Mouse (Mus musculus) liver, embryonic 16.5 days (tissue): ENCODE data around the gene Lipc. TPM values are rescaled to one million over a fixed set of nuclear protein-coding genes. Genes with fewer than 3 reads are reported as not detected.
A peak's percentile ranks its signal among the peaks of the same experiment; 100 is the strongest.

ENCODE experiments used
- ATAC-seq: fragments of 200-750 bp; cut with Nextera tagmentation; 2 replicates; pipeline ENCODE4 v1.8.0; 2017; ENCODE audit warnings: low read depth, mild to moderate bottlenecking, moderate number of reproducible peaks, moderate library complexity
- H3K27ac ChIP-seq: fragments of 300-500 bp; sonication (generic); 2 replicates; pipeline ENCODE4 v1.5.1; 2014; ENCODE audit warnings: mild to moderate bottlenecking, low read length
- H3K27me3 ChIP-seq: fragments of 300-500 bp; sonication (generic); 2 replicates; pipeline ENCODE4 v1.6.1; 2014; ENCODE audit warnings: low read depth, low read length, mixed read lengths; ENCODE audit not compliant: control insufficient read depth, insufficient read depth
- H3K36me3 ChIP-seq: fragments of 300-500 bp; sonication (generic); 2 replicates; pipeline ENCODE4 v1.6.1; 2014; ENCODE audit warnings: mild to moderate bottlenecking; ENCODE audit not compliant: control insufficient read depth, insufficient read depth
- H3K4me1 ChIP-seq: fragments of 300-500 bp; sonication (generic); 2 replicates; pipeline ENCODE4 v1.6.1; 2014; ENCODE audit warnings: low read depth, low read length, mixed read lengths; ENCODE audit not compliant: control insufficient read depth
- H3K4me2 ChIP-seq: fragments of 300-500 bp; sonication (generic); 2 replicates; pipeline ENCODE4 v1.6.1; 2014; ENCODE audit warnings: low read depth, low read length, mixed read lengths
- H3K4me3 ChIP-seq: fragments of 300-500 bp; sonication (generic); 2 replicates; pipeline ENCODE4 v1.5.1; 2014; ENCODE audit warnings: low read depth, mild to moderate bottlenecking, low read length
- H3K9ac ChIP-seq: fragments of 300-500 bp; sonication (generic); 2 replicates; pipeline ENCODE4 v1.6.1; 2014; ENCODE audit warnings: low read depth, low read length
- H3K9me3 ChIP-seq: fragments of 300-500 bp; sonication (generic); replicated peaks from 2 replicates; pipeline ENCODE4 v1.6.1; 2016; ENCODE audit warnings: low read length; ENCODE audit not compliant: control insufficient read depth
- WGBS: fragments of 180-500 bp; shearing (Covaris S2); extraction: QIAGEN DNeasy Blood & Tissue Kit; methylation state at CpG from one replicate; pipeline ENCODE4 v1.1.7; 2014; ENCODE audit not compliant: insufficient replicate concordance; 5-methylcytosine and 5-hydroxymethylcytosine counted together
- polyA plus RNA-seq: library from polyadenylated mRNA; unstranded; fragments of >200 nt; fragmentation: Nextera tagmentation; extraction: Ambion mirVana; gene quantifications from 2 replicates; pipeline ENCODE4 v1.2.1, GENCODE M21; 2015

Gene Lipc
- polyA plus RNA-seq, 1 experiment from 2014 or later = 45.9 TPM

DNA sequence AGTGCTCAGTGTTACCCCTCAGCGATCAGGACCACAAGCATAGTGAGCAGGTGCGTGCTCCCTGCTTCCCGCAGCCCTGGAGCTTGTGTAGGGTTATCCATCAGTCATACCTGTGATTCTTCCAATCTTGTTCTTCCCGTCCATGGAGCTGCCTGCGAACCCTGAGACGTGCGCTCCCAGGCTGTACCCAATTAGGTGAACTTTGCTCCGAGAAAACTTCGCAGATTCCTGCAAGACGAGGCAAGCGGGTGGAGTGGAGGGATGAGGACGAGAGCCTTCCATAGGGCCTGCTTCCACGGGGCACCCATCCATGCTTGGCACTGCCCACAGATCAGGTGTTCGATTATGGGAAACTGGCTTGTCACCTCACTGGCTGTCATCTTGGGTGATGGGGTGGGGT, 133.3 kb downstream of the Lipc start:
- no peak for ATAC-seq
- no peak overlapping the region for H3K9ac ChIP-seq
- H3K27ac ChIP-seq = no peak overlapping the region
- H3K27me3 ChIP-seq = no peaks in the 10 kb centered on the region
- no peak overlapping the region for H3K4me2 ChIP-seq
- H3K4me1 ChIP-seq = peaks cover 2% of the 10 kb centered on the region
- no peak overlapping the region for H3K4me3 ChIP-seq
- H3K9me3 ChIP-seq = no peaks in the 10 kb centered on the region
- H3K36me3 ChIP-seq = no peaks in the 10 kb centered on the region; the same call in 1 of the 2 replicates
- WGBS = 83% methylated on average over 14 of the region's 14 CpGs

DNA sequence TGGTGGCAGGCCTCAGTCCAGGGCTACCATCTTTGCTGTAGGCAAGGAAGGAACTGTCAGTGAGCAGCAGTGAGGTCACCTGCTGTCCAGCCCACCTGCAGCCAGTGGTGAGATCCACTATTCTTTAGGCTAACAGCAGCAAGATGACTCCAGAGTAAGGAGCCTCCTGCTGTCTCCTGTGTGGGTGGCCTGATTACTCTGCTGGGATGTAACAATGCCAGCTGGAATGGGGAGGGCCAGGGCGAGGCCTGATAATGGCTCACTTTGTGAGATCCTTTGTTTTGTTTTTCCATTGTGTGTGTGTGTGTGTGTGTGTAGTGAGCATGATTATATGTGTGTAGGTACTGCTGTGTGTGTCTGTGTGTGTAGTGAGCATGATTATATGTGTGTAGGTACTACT, 134.6 kb downstream of the Lipc start:
- H3K27me3 ChIP-seq = no peaks in the 10 kb centered on the region
- no peaks in the 10 kb centered on the region; the same call in 1 of the 2 replicates for H3K36me3 ChIP-seq
- ATAC-seq = no peak
- no peak overlapping the region for H3K4me3 ChIP-seq
- WGBS = 40% methylated on average over 1 of the region's 1 CpGs
- no peaks in the 10 kb centered on the region for H3K9me3 ChIP-seq
- H3K4me1 ChIP-seq = no peaks in the 10 kb centered on the region; the same call in 1 of the 2 replicates
- no peak overlapping the region for H3K27ac ChIP-seq
- H3K4me2 ChIP-seq = no peak overlapping the region
- no peak overlapping the region for H3K9ac ChIP-seq

DNA sequence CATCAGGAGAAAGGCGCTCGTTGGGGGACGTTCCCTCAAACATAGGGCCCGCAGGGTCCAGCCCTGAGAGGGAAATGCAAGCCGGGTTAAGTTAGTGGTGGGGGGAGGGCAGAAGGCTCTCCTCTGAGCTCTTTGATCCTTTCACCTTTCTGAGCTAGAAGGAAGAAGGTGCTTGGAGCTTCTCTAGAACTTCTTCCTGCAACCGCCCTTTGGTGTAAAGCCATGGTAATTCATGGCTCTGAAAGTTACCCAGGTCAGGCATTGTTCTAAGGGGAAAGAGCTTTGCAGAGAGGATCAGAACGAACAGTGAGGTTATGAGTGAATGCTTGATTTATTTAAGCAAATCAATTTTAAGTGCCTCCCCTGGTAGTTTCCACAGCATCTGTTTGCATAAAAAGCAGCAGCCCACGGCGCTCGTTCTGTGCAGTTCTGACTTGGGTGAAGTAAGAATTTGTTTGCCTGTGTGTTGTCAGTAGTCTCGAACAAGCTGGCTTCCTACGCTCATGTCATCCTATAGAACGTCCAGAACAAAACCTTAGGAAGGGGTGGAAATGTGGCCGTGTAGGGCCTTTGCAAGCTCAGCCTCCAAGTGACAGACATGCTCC, 135.2 kb downstream of the Lipc start:
- Histone ChIP-seq H3K4me2 (no peak overlapping the region), H3K9ac (no peak overlapping the region), H3K27ac (no peak overlapping the region), H3K9me3 (no peaks in the 10 kb centered on the region), H3K4me3 (no peak overlapping the region), H3K27me3 (no peaks in the 10 kb centered on the region), H3K36me3 (no peaks in the 10 kb centered on the region; the same call in 1 of the 2 replicates), H3K4me1 (no peaks in the 10 kb centered on the region; the same call in 1 of the 2 replicates)
- WGBS = 74% methylated on average over 14 of the region's 14 CpGs
- ATAC-seq = no peak

DNA sequence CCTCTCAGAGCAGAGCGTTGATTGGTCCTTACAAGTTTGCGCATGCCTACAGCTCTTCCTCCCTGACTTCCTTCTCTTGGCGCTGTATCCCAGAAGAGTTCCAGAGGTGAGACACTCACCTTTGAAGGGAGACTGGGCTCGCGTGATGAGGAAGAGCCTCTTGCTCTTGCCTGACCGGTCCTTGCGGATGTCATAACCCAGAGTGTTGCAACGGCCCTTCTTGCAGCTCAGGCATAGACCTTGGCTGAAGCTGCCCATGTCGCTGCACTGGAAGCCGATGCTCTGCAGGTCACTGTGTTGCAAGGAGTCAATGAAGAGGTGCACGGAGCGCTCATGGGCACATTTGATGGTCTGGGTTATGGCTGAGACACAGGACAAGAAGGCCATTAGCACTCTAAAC, 139.5 kb downstream of the Lipc start:
- peak; percentile 24; the same call in 1 of the 2 replicates for ATAC-seq
- WGBS = 83% methylated on average over 12 of the region's 12 CpGs

DNA sequence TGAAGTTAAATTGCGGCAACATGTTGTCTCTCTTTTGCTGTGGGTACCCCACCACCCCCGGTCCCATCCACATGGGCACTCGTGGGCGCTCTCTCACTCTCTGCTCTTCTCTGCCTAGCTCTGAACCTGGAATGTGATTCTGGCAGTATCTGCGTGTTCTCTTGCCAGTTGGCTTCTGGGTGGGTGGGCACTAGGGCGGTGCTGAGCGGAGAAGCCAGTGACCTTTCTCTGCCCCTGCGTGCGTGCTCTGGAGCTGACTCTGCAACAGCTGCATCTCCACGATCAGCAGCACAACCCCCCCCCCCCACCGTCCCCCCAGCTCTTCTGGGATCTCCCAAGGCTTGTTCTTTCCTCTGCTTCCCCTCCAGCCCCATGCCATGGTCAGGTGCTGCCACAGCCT, 144.3 kb downstream of the Lipc start:
- 69% methylated on average over 11 of the region's 11 CpGs for WGBS
- no peak overlapping the region for H3K4me2 ChIP-seq
- ATAC-seq = no peak
- H3K4me3 ChIP-seq = no peak overlapping the region
- no peaks in the 10 kb centered on the region for H3K27me3 ChIP-seq
- H3K4me1 ChIP-seq = no peaks in the 10 kb centered on the region
- H3K36me3 ChIP-seq = no peaks in the 10 kb centered on the region
- no peaks in the 10 kb centered on the region for H3K9me3 ChIP-seq
- no peak overlapping the region for H3K27ac ChIP-seq
- no peak overlapping the region for H3K9ac ChIP-seq

More for the DNA sequence above, 139.5 kb downstream of the Lipc start:
- Histone ChIP-seq H3K4me2 (no peak overlapping the region), H3K4me3 (no peak overlapping the region), H3K9ac (no peak overlapping the region), H3K27ac (no peak overlapping the region), H3K27me3 (no peaks in the 10 kb centered on the region), H3K36me3 (no peaks in the 10 kb centered on the region; the same call in 1 of the 2 replicates), H3K9me3 (no peaks in the 10 kb centered on the region), H3K4me1 (no peaks in the 10 kb centered on the region)

- Histone ChIP-seq H3K9ac (no peak overlapping the region), H3K27ac (no peak overlapping the region), H3K4me1 (no peaks in the 10 kb centered on the region), H3K9me3 (no peaks in the 10 kb centered on the region), H3K27me3 (no peaks in the 10 kb centered on the region), H3K4me3 (no peak overlapping the region), H3K36me3 (no peaks in the 10 kb centered on the region), H3K4me2 (no peak overlapping the region)
- WGBS = 27% methylated on average over 1 of the region's 1 CpGs
- ATAC-seq = no peak
These were observed 146.0 kb downstream of the Lipc start for GRCm38 (mm10) chr9:70806069-70806468.

GRCm38 (mm10) chr9:70802816-70803215, 149.2 kb downstream of the Lipc start:
- H3K27ac ChIP-seq = no peak overlapping the region
- H3K36me3 ChIP-seq = no peaks in the 10 kb centered on the region
- H3K9me3 ChIP-seq = no peaks in the 10 kb centered on the region
- 57% methylated on average over 3 of the region's 3 CpGs for WGBS
- no peak overlapping the region for H3K4me2 ChIP-seq
- no peak for ATAC-seq
- no peak overlapping the region for H3K9ac ChIP-seq
- H3K4me3 ChIP-seq = no peak overlapping the region
- no peaks in the 10 kb centered on the region for H3K27me3 ChIP-seq
- H3K4me1 ChIP-seq = no peaks in the 10 kb centered on the region

DNA sequence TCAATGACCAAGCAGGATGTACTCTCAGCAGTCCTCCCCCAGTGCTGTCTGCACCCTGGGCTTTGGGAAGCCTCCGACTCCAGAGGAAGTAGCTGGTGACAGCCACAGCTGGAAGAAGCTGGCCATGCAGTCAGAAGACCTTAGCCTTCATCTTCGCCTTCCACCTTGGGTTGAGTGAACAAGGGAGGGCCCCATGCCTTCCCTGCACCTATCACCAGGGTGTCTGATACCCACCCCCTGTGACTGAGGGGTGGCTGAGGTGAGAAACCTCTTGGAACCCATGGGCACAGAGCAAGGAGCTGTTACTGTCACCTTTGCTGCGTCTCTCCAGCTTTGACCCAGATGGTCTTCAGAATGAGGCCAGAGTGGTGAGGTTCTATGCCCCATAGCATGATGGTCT, 150.3 kb downstream of the Lipc start:
- no peak overlapping the region for H3K4me2 ChIP-seq
- H3K4me3 ChIP-seq = no peak overlapping the region
- no peaks in the 10 kb centered on the region for H3K27me3 ChIP-seq
- WGBS = 65% methylated on average over 3 of the region's 3 CpGs
- H3K36me3 ChIP-seq = no peaks in the 10 kb centered on the region
- no peak for ATAC-seq
- no peak overlapping the region for H3K9ac ChIP-seq
- no peaks in the 10 kb centered on the region for H3K4me1 ChIP-seq
- H3K9me3 ChIP-seq = no peaks in the 10 kb centered on the region
- no peak overlapping the region for H3K27ac ChIP-seq

GRCm38 (mm10) chr9:70800588-70801315, 151.3 kb downstream of the Lipc start:
- H3K4me1 ChIP-seq = no peaks in the 10 kb centered on the region
- no peak overlapping the region for H3K4me2 ChIP-seq
- no peaks in the 10 kb centered on the region for H3K27me3 ChIP-seq
- H3K27ac ChIP-seq = no peak overlapping the region
- H3K36me3 ChIP-seq = no peaks in the 10 kb centered on the region
- 52% methylated on average over 8 of the region's 8 CpGs for WGBS
- no peak for ATAC-seq
- H3K9me3 ChIP-seq = no peaks in the 10 kb centered on the region
- H3K9ac ChIP-seq = no peak overlapping the region
- H3K4me3 ChIP-seq = no peak overlapping the region
